10 mouse cellular contexts compared by ENCODE assay signal in genomic region chr2:158376123-158376687, GRCm38 (mm10). TPM values are rescaled to one million over a fixed set of nuclear protein-coding genes. Genes with fewer than 3 reads are reported as not detected.
DNase-seq lines count a peak whose midpoint lies in the region; ATAC-seq and TF ChIP-seq lines count a peak whose summit lies in the region.
"Had no signal": no experiment of that assay in that cellular context is flagged by ENCODE, and none has a peak within 500 bp of the region (broad histone marks: within the 10 kb centered on the region; RNA-seq: fewer than 3 reads in every experiment).

No protein-coding gene starts in this region.

- H3K27me3 ChIP-seq in embryonic facial prominence, embryonic 11.5 days (ENCODE audit: control insufficient read depth, insufficient read depth, low read length) = peaks cover 5% of the 10 kb centered on the region; the same call in 1 of the 2 replicates
- H3K27me3 ChIP-seq in limb, embryonic 10.5 days (ENCODE audit: low read depth, poor library complexity, severe bottlenecking) = peaks cover 51% of the 10 kb centered on the region
- no peaks in the 10 kb centered on the region for H3K27me3 ChIP-seq in neural tube, embryonic 14.5 days (ENCODE audit: control insufficient read depth, insufficient read depth, low read length)

- peak overlapping the region; percentile 43 for H3K9ac ChIP-seq in embryonic facial prominence, embryonic 11.5 days (replicated peaks; ENCODE audit: low read length)
- peak overlapping the region; percentile 90 for H3K9ac ChIP-seq in neural tube, embryonic 14.5 days (replicated peaks; ENCODE audit: low read depth, low read length)

- H3K4me1 ChIP-seq in embryonic facial prominence, embryonic 11.5 days (ENCODE audit: control insufficient read depth, insufficient read depth, low read length) = no peaks in the 10 kb centered on the region
- peaks cover 10% of the 10 kb centered on the region for H3K4me1 ChIP-seq in limb, embryonic 10.5 days
- peaks cover 8% of the 10 kb centered on the region for H3K4me1 ChIP-seq in neural tube, embryonic 14.5 days (ENCODE audit: control insufficient read depth, insufficient read depth, low read length)

- H3K9me3 ChIP-seq in embryonic facial prominence, embryonic 11.5 days (replicated peaks; ENCODE audit: control insufficient read depth, low read length) = no peaks in the 10 kb centered on the region
- H3K9me3 ChIP-seq in limb, embryonic 10.5 days (replicated peaks) = no peaks in the 10 kb centered on the region
- no peaks in the 10 kb centered on the region for H3K9me3 ChIP-seq in neural tube, embryonic 14.5 days (ENCODE audit: control insufficient read depth, low read length)
- H3K9me3 ChIP-seq: megakaryocyte, embryonic 14.5 days had no signal

- peak overlapping the region; percentile 56; the same call in 1 of the 2 replicates for H3K4me2 ChIP-seq in embryonic facial prominence, embryonic 11.5 days (ENCODE audit: low read depth, low read length)
- H3K4me2 ChIP-seq in neural tube, embryonic 14.5 days (ENCODE audit: low read depth, low read length) = peak overlapping the region; percentile 55

- 25% methylated on average over 12 of the region's 12 CpGs for WGBS in embryonic facial prominence, embryonic 11.5 days
- 26% methylated on average over 12 of the region's 12 CpGs for WGBS in limb, embryonic 10.5 days
- 26% methylated on average over 12 of the region's 12 CpGs for WGBS in neural tube, embryonic 14.5 days

- no peak for DNase-seq in layer of hippocampus, adult 2 months (ENCODE audit: low spot score in 2 of 2)
- no peak for DNase-seq in layer of hippocampus, postnatal 14 days (ENCODE audit: low spot score in 2 of 2)
- DNase-seq in embryonic facial prominence, embryonic 11.5 days (ENCODE audit: low spot score) = no peak
- no peak for DNase-seq in limb, embryonic 10.5 days (ENCODE audit: low spot score)
- DNase-seq in thymus, postnatal 10 days (ENCODE audit: low spot score in 2 of 2) = no peak
- no peak for DNase-seq in Muller cell, postnatal 12 days (ENCODE audit: inconsistent ontology term)
- no peak for DNase-seq in T-cell, adult 2 months (ENCODE audit: low spot score)

- H3K36me3 ChIP-seq in embryonic facial prominence, embryonic 11.5 days (replicated peaks; ENCODE audit: control insufficient read depth, insufficient read depth, low read depth, low read length) = no peaks in the 10 kb centered on the region
- H3K36me3 ChIP-seq in limb, embryonic 10.5 days = no peaks in the 10 kb centered on the region
- peaks cover 17% of the 10 kb centered on the region; the same call in 1 of the 2 replicates for H3K36me3 ChIP-seq in neural tube, embryonic 14.5 days (ENCODE audit: control insufficient read depth, insufficient read depth, low read length)

- peak overlapping the region; percentile 91 for H3K27ac ChIP-seq in layer of hippocampus, adult 2 months
- H3K27ac ChIP-seq in embryonic facial prominence, embryonic 11.5 days (replicated peaks; ENCODE audit: low read depth, low read length) = no peak overlapping the region
- peak overlapping the region; percentile 42; the same call in 1 of the 2 replicates for H3K27ac ChIP-seq in limb, embryonic 10.5 days
- H3K27ac ChIP-seq in neural tube, embryonic 14.5 days (ENCODE audit: low read depth, low read length) = peak overlapping the region; percentile 86

- H3K4me3 ChIP-seq in layer of hippocampus, adult 2 months = peak overlapping the region; percentile 75
- peak overlapping the region; percentile 35; the same call in 1 of the 2 replicates for H3K4me3 ChIP-seq in embryonic facial prominence, embryonic 11.5 days (ENCODE audit: low read depth, low read length)
- peak overlapping the region; percentile 57 for H3K4me3 ChIP-seq in limb, embryonic 10.5 days
- H3K4me3 ChIP-seq in neural tube, embryonic 14.5 days (ENCODE audit: low read depth, low read length) = peak overlapping the region; percentile 58

- ATAC-seq in embryonic facial prominence, embryonic 11.5 days (replicated peaks; ENCODE audit: insufficient number of reproducible peaks, low FRiP score, low TSS enrichment, low read depth) = no peak
- ATAC-seq in neural tube, embryonic 14.5 days (ENCODE audit: low read depth) = peak; percentile 19; the same call in 1 of the 2 replicates
- ATAC-seq: Patski had no signal

- no peak for TF ChIP-seq CTCF in layer of hippocampus, adult 2 months (conservative IDR thresholded peaks at IDR 0.05)

RNA-seq across cellular contexts. Expression of gene Snhg11, which starts 0.8 kb away (rescaled TPM):
- total RNA-seq in layer of hippocampus, adult 2 months (2021) = 100 to 1,000 TPM; 566 to 626 TPM
- total RNA-seq in layer of hippocampus, postnatal 14 days (2021) = 100 to 1,000 TPM; 427 to 584 TPM
- polyA plus RNA-seq in embryonic facial prominence, embryonic 11.5 days (2014; fragmentation: Nextera tagmentation; extraction: Ambion mirVana) = 6.9 and 8.0 TPM in 2 replicates
- 7.0 TPM in 2 replicates for polyA plus RNA-seq in limb, embryonic 10.5 days (2016; fragmentation: Nextera tagmentation; extraction: Ambion mirVana)
- 687 and 1,092 TPM in 2 replicates for polyA plus RNA-seq in neural tube, embryonic 14.5 days (2014; fragmentation: Nextera tagmentation; extraction: Ambion mirVana)
- polyA plus RNA-seq: Patski had no signal

RNA-seq across cellular contexts. Expression of gene Ralgapb, which starts 33.4 kb away (rescaled TPM):
- total RNA-seq in layer of hippocampus, adult 2 months (2021) = 10 to 100 TPM; 95.2 to 95.8 TPM
- total RNA-seq in layer of hippocampus, postnatal 14 days (2021) = 10 to 100 TPM; 78.6 to 80.4 TPM
- 20.4 and 20.6 TPM in 2 replicates for polyA plus RNA-seq in embryonic facial prominence, embryonic 11.5 days (2014; fragmentation: Nextera tagmentation; extraction: Ambion mirVana)
- 10.7 and 12.6 TPM in 2 replicates for polyA plus RNA-seq in limb, embryonic 10.5 days (2016; fragmentation: Nextera tagmentation; extraction: Ambion mirVana)
- 30.5 and 39.4 TPM in 2 replicates for polyA plus RNA-seq in neural tube, embryonic 14.5 days (2014; fragmentation: Nextera tagmentation; extraction: Ambion mirVana)

Comparison
In these comparisons a context has a peak if more than half of its experiments do, and no peak if none do; other contexts are left out.
1. RNA of gene Snhg11, which starts 0.8 kb away (polyA plus RNA-seq): 687 to 1,092 TPM in neural tube, embryonic 14.5 days; 7.0 TPM in limb, embryonic 10.5 days and 6.9 to 8.0 TPM in embryonic facial prominence, embryonic 11.5 days; every median in the first group is over 10 times any median in the second.
2. Peak in every context shown above with its lines, with median percentiles within 50 percentile points of each other: H3K4me3 ChIP-seq.